Mouse (Mus musculus): ENCODE data around the gene F930015N05Rik. TPM values are rescaled to one million over a fixed set of nuclear protein-coding genes. Genes with fewer than 3 reads are reported as not detected.

The F930015N05Rik gene
- 0.61 TPM for polyA plus RNA-seq (2015; fragmentation: Illumina TruSeq; extraction: RNeasy Lipid Tissue Mini Kit (QIAGEN cat#74804); ENCODE audit: low read depth, low replicate concordance)

GRCm38 (mm10) chr11:64436412-64436727 is at the start of gene F930015N05Rik:
TSS of gene F930015N05Rik (minus strand) at chr11:64436653.

DNA sequence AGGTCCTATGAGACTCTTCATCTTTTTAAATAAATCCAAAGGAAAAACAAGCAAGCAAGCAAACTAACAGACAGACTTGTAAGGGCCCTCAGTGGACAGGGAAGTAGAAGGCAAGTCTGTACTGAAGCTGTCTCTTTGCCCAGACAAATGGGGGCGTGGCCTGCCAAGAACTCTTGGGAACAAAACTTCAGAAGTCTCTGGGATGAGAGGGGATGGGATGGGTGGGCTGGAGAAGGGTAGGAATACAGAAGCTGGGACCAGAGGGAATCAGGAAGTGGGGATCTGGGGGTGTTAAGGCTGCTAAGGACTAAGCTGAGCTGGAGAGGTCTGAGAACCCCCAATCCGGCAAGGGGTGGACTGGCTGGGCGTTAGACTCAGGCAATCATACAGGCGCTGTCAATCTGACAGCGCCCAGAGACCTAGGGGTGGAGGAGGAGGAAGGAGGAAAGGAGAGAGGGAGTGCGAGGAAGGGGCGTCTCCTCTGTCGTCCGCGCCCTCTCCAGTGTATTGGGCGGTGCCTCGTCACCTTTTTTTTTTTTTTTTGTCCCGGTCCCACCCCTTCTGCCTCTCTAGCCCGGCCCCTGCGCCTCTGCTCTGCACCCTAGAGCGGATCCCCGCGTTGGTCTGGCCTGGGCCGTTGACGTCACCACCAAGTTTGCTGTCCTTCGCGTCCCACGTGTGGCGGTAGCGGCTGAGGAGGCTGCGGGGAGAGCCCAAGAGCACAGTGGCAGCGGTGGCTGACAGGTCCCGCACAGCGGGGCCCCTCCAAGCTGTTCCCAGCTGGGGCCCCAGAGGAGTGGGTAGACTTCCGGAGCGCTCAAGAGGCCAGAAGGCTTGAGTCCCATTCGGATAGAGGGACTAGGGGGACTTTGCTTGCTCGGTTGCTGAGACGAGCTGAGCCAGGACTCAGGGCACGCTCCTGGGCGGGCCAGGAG is 1.6 kb downstream of the F930015N05Rik start, which contains the start of gene Hs3st3a1:
Hs3st3a1 (plus strand) TSS at position 722 of the 935 bp plus-strand sequence.

Other genes with a start within 250 kb of the F930015N05Rik start
- 0.55 TPM for gene Hs3st3a1, start 1.3 kb downstream of the F930015N05Rik start, polyA plus RNA-seq (2015; fragmentation: Illumina TruSeq; extraction: RNeasy Lipid Tissue Mini Kit (QIAGEN cat#74804); ENCODE audit: low read depth, low replicate concordance)